Mouse (Mus musculus): ENCODE measurements around the gene Cd300ld3. TPM values are rescaled to one million over a fixed set of nuclear protein-coding genes. Genes with fewer than 3 reads are reported as not detected.

Gene Cd300ld3
- polyA plus RNA-seq (2012; rRNA removed; ENCODE audit: low replicate concordance) = 72.5 and 131 TPM in 2 replicates

DNA sequence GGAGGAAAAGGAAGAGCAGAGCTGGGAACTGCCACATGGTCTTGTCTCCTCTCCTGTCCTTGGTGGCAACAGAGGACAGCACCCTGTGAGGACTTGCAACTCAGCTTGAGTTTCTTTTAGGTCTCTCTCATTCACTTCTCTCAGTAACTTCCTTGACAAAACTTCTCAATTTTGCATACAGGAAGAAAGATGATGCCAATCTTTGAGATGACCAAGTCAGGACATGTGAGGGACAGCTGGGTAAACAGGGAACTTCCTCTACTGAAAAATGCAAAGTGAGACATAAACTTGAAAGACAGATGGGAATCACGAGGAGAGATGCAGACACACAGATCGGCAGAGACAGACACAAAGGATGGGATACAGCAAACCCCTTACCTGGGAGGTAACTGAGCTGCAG, at the start of gene Cd300ld3:
TSS of gene Cd300ld3 (minus strand) at position 151 of the 400 bp plus-strand sequence.

DNA sequence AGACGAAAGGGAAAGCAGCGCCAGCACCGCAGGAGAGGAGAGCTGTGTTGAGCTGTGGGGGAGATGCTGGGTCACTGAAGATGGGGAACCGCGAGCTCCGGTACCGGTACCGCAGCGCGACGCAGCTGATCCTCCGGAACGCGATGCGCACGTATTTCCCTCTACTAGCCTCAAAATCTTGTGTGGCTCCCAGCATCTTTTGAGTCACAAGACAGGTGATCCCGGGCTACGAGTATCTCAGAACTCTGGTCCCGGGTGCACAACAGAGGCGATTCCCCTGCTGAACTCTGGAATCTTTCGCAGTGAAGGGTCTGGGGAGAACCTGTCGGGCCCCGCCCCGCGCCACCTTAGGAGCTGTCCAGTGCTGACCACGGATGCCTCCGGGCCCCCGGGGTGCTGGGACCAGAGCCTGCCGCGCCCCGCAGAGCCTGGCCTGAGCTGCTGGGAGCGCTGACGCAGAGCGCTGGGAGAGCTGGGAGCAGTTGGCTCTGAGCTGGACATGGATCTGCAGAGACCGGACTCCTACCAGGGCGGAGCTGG, 43.2 kb upstream of the Cd300ld3 start, which contains the start of gene Rab37:
TSS of gene Rab37 (plus strand) at position 70 of the 540 bp plus-strand sequence.

DNA sequence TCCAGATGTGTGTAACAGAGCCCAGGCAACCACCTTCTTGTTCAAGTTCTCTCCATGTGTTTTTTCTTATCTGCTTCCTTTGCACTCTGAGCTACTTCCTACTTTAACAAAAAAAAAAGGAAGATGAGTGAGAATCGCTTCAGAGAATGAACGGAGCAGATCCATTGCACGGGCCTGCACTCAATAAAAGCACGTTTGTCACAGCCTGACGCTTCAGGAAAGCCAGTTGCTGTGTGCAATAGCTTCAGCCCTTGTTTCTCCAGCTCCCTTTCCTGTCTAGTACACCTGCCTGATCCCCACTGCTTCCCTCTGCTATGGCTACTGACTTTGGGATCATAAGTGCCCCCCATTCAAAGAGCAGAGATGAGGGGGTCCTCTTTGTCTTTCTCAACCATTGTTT, 13.9 kb upstream of the Cd300ld3 start, which contains the start of gene Cd300e:
TSS of gene Cd300e (minus strand) at position 101 of the 400 bp plus-strand sequence.

DNA sequence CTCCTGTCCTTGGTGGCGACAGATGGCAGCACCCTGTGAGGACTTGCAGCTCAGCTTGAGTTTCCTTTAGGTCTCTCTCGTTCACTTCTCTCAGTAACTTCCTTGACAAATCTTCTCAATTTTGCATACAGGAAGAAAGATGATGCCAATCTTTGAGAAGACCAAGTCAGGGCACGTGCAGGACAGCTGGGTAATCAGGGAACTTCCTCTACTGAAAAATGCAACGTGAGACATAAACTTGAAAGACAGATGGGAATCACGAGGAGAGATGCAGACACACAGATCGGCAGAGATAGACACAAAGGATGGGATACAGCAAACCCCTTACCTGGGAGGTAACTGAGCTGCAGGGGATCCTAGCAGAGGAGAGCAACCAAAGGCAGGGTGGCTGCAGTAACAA, 10.5 kb downstream of the Cd300ld3 start, which contains the start of gene Cd300ld5:
TSS of gene Cd300ld5 (minus strand) at position 101 of the 400 bp plus-strand sequence.

DNA sequence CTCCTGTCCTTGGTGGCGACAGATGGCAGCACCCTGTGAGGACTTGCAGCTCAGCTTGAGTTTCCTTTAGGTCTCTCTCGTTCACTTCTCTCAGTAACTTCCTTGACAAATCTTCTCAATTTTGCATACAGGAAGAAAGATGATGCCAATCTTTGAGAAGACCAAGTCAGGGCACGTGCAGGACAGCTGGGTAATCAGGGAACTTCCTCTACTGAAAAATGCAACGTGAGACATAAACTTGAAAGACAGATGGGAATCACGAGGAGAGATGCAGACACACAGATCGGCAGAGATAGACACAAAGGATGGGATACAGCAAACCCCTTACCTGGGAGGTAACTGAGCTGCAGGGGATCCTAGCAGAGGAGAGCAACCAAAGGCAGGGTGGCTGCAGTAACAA, 21.3 kb downstream of the Cd300ld3 start, which contains the start of gene Cd300ld4:
TSS of gene Cd300ld4 (minus strand) at position 101 of the 400 bp plus-strand sequence.

DNA sequence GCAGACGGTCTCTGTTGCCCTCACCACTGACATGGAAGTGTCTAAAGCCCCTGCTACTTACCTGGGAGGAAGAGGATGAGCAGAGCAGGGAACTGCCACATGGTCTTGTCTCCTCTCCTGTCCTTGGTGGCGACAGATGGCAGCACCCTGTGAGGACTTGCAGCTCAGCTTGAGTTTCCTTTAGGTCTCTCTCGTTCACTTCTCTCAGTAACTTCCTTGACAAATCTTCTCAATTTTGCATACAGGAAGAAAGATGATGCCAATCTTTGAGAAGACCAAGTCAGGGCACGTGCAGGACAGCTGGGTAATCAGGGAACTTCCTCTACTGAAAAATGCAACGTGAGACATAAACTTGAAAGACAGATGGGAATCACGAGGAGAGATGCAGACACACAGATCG, 32.1 kb downstream of the Cd300ld3 start, which contains the start of gene Cd300ld2:
TSS of gene Cd300ld2 (minus strand) at position 101 of the 400 bp plus-strand sequence.

DNA sequence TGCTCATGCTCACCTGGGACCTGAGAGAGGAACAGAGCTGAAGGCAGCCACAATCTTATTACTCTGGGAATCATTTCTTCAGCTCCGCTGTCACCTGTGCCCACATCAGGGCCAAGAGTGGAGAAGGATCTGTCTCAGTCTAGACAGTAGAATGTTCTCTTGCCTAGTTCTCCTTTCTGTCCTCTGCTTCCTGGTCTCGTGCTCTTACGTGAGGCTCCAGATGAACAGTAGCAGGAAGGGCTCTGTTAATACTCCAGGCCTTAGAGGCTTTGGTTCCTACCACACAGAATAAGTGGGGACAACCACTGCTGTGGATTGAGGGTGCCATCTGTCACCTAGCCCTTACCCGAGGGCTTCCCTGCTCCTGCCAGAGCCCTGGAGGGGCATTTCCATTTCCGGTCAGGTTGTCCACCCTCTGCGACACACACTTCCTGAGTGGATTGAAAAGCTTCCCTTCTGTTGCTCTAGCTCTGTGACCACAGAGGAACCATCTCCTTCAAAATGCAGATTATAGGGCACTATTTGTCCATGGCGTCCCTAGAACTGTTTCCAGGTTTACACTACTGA, 46.7 kb downstream of the Cd300ld3 start, which contains the start of gene Cd300c2:
TSS of gene Cd300c2 (minus strand) at position 407 of the 567 bp plus-strand sequence.

Other genes starting within 250 kb of the Cd300ld3 start
- not detected in 2 replicates for gene Gpr142, start 249.5 kb downstream of the Cd300ld3 start, polyA plus RNA-seq (2012; rRNA removed; ENCODE audit: low replicate concordance)
- gene Gprc5c, start 197.3 kb downstream of the Cd300ld3 start, polyA plus RNA-seq (2012; rRNA removed; ENCODE audit: low replicate concordance) = 37.4 and 56.3 TPM in 2 replicates
- gene Cd300a, start 158.4 kb downstream of the Cd300ld3 start, polyA plus RNA-seq (2012; rRNA removed; ENCODE audit: low replicate concordance) = 2.2 and 3.9 TPM in 2 replicates
- gene Cd300lb, start 114.0 kb downstream of the Cd300ld3 start, polyA plus RNA-seq (2012; rRNA removed; ENCODE audit: low replicate concordance) = 2.9 and 6.2 TPM in 2 replicates
- gene Cd300c, start 79.3 kb downstream of the Cd300ld3 start, polyA plus RNA-seq (2012; rRNA removed; ENCODE audit: low replicate concordance) = 4.5 and 5.2 TPM in 2 replicates
- 4.0 and 8.5 TPM in 2 replicates for gene Cd300ld, start 58.5 kb downstream of the Cd300ld3 start, polyA plus RNA-seq (2012; rRNA removed; ENCODE audit: low replicate concordance)
- gene Cd300c2, start 46.5 kb downstream of the Cd300ld3 start, polyA plus RNA-seq (2012; rRNA removed; ENCODE audit: low replicate concordance) = 7.9 and 11.0 TPM in 2 replicates
- 2.8 and 5.3 TPM in 2 replicates for gene Cd300ld2, start 32.2 kb downstream of the Cd300ld3 start, polyA plus RNA-seq (2012; rRNA removed; ENCODE audit: low replicate concordance)
- 8.4 and 32.3 TPM in 2 replicates for gene Cd300ld4, start 21.4 kb downstream of the Cd300ld3 start, polyA plus RNA-seq (2012; rRNA removed; ENCODE audit: low replicate concordance)
- 20.6 and 34.4 TPM in 2 replicates for gene Cd300ld5, start 10.6 kb downstream of the Cd300ld3 start, polyA plus RNA-seq (2012; rRNA removed; ENCODE audit: low replicate concordance)
- gene Cd300e, start 13.8 kb upstream of the Cd300ld3 start, polyA plus RNA-seq (2012; rRNA removed; ENCODE audit: low replicate concordance) = 0.13 and 0.66 TPM in 2 replicates
- 4.9 and 6.1 TPM in 2 replicates for gene Rab37, start 43.0 kb upstream of the Cd300ld3 start, polyA plus RNA-seq (2012; rRNA removed; ENCODE audit: low replicate concordance)
- 3.5 and 3.7 TPM in 2 replicates for gene Cd300lf, start 85.6 kb upstream of the Cd300ld3 start, polyA plus RNA-seq (2012; rRNA removed; ENCODE audit: low replicate concordance)
- gene Slc9a3r1, start 114.9 kb upstream of the Cd300ld3 start, polyA plus RNA-seq (2012; rRNA removed; ENCODE audit: low replicate concordance) = 42.0 and 64.9 TPM in 2 replicates
- gene Tmem104, start 139.1 kb upstream of the Cd300ld3 start, polyA plus RNA-seq (2012; rRNA removed; ENCODE audit: low replicate concordance) = 22.5 TPM in 2 replicates
- gene Nat9, start 139.4 kb upstream of the Cd300ld3 start, polyA plus RNA-seq (2012; rRNA removed; ENCODE audit: low replicate concordance) = 21.1 and 25.5 TPM in 2 replicates
- gene Grin2c, start 218.8 kb upstream of the Cd300ld3 start, polyA plus RNA-seq (2012; rRNA removed; ENCODE audit: low replicate concordance) = 0.11 and 0.59 TPM in 2 replicates
- 17.8 and 30.0 TPM in 2 replicates for gene Fdxr, start 228.6 kb upstream of the Cd300ld3 start, polyA plus RNA-seq (2012; rRNA removed; ENCODE audit: low replicate concordance)
- 4.2 and 5.5 TPM in 2 replicates for gene Fads6, start 249.3 kb upstream of the Cd300ld3 start, polyA plus RNA-seq (2012; rRNA removed; ENCODE audit: low replicate concordance)

Measured in mammary gland, adult 2 months (tissue).